Mouse (Mus musculus) ES-E14 (cell line): Measurements from ENCODE around the gene Gm2663. TPM values are rescaled to one million over a fixed set of nuclear protein-coding genes. Genes with fewer than 3 reads are reported as not detected.
"Not testable (repeated sequence)": the region's sequence is repeated elsewhere in the genome, so short reads cannot be mapped to it uniquely, and the experiment has no call there.

Experiments
- DNase-seq: peaks from one replicate; pipeline ENCODE4 v3.0.0-alpha.2; 2013; ENCODE audit warnings: low read depth, low spot score
- H3K27ac ChIP-seq: 2 replicates; pipeline ENCODE4 v1.5.1; 2012; ENCODE audit warnings: low read depth, mild to moderate bottlenecking, low read length, moderate library complexity, mixed read lengths; ENCODE audit not compliant: poor library complexity, insufficient read depth, severe bottlenecking
- H3K36me3 ChIP-seq: 2 replicates; pipeline ENCODE4 v1.6.1; 2012; ENCODE audit warnings: mild to moderate bottlenecking, low read length, moderate library complexity, mixed read lengths; ENCODE audit not compliant: control insufficient read depth, poor library complexity, insufficient read depth, severe bottlenecking
- H3K4me1 ChIP-seq, 2 experiments: fragments of 150-350 bp in 1 of 2; sonication (generic) in 1 of 2; 2 replicates each; pipeline ENCODE4 v1.6.1; 2012; ENCODE audit warnings: low read length in 2 of 2, mild to moderate bottlenecking in 1 of 2, mixed read lengths in 1 of 2; ENCODE audit not compliant: control insufficient read depth in 2 of 2, insufficient read depth in 2 of 2, poor library complexity in 1 of 2
- H3K4me3 ChIP-seq, 2 experiments: fragments of 150-350 bp in 1 of 2; sonication (generic) in 1 of 2; 2 replicates each; pipeline ENCODE4 v1.5.1; 2012; ENCODE audit warnings: low read length in 2 of 2, low read depth in 1 of 2, mild to moderate bottlenecking in 1 of 2, mixed read lengths in 1 of 2; ENCODE audit not compliant: insufficient read depth in 1 of 2, poor library complexity in 1 of 2, severe bottlenecking in 1 of 2
- H3K9ac ChIP-seq: 2 replicates; pipeline ENCODE4 v1.6.1; 2012; ENCODE audit warnings: low read depth, mild to moderate bottlenecking, low read length, mixed read lengths; ENCODE audit not compliant: poor library complexity, insufficient read depth, severe bottlenecking
- H3K9me3 ChIP-seq: fragments of 150-350 bp; sonication (generic); 2 replicates; pipeline ENCODE4 v1.6.1; 2012; ENCODE audit warnings: low read depth, mild to moderate bottlenecking, low read length; ENCODE audit not compliant: control insufficient read depth, insufficient read depth
- CHD2 ChIP-seq: IDR thresholded peaks from 2 replicates; pipeline ENCODE4 v1.6.1; 2014; ENCODE audit warnings: mild to moderate bottlenecking, low read depth, low read length, inconsistent platforms
- HCFC1 ChIP-seq: IDR thresholded peaks from 2 replicates; pipeline ENCODE4 v1.6.1; 2012; ENCODE audit warnings: low read length, inconsistent platforms, borderline replicate concordance; ENCODE audit not compliant: insufficient read depth
- MAFK ChIP-seq: IDR thresholded peaks from 2 replicates; pipeline ENCODE4 v1.6.1; 2014; ENCODE audit warnings: mild to moderate bottlenecking, low read depth, low read length, inconsistent platforms; ENCODE audit not compliant: insufficient read depth
- ZC3H11A ChIP-seq: IDR thresholded peaks from 2 replicates; pipeline ENCODE4 v1.6.1; 2012; ENCODE audit warnings: low read depth, mild to moderate bottlenecking, inconsistent platforms, low read length, borderline replicate concordance
- ZNF384 ChIP-seq: IDR thresholded peaks from 2 replicates; pipeline ENCODE4 v1.6.1; 2012; ENCODE audit warnings: low read depth, low read length, inconsistent platforms
- in situ Hi-C, 2 experiments: fragments of 600-800 bp; cut with MboI; formaldehyde crosslinking; loops; one replicate each; pipeline ENCODE4 v1.15.1; 2025; ENCODE audit warnings: low sequenced_read_pairs in 2 of 2, inconsistent platforms in 1 of 2; ENCODE audit not compliant: unreplicated experiment in 2 of 2
- total RNA-seq: library from RNA; depleted of rRNA; stranded (reverse); fragments of 300-350 nt; gene quantifications from 2 replicates; pipeline ENCODE4 v1.2.3, GENCODE M21; 2012; rRNA removed

The Gm2663 gene
- not detected in 2 replicates for total RNA-seq

DNA sequence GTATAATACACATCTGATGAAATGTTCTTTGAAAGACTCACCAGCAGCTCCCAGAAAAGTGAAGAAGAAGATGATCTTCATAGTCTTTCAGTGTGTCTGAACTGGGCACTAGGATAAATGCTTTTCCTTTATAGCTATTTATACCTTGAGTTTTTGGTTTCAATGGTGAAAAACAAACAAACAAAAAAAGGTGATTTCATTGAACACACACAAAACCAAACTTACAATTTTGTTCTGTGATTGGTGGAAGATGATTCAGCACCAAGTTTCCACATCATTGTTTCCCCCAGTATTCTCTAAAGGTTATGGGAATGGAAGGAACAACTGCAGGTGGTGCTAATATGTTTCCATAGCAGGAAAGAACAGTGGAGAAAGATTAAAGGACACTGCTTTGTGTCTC is at the start of gene Gm2663:
Gm2663 (minus strand) TSS at position 101 of the 400 bp plus-strand sequence.
- H3K9ac ChIP-seq, H3K4me3 ChIP-seq, H3K27ac ChIP-seq, in situ Hi-C loops, H3K9me3 ChIP-seq, DNase-seq, H3K4me1 ChIP-seq, H3K36me3 ChIP-seq: not testable (repeated sequence)

GRCm38 (mm10) chr6:41048602-41049001 is 49.3 kb upstream of the Gm2663 start:
- in situ Hi-C loops, result no loop called here
- H3K9ac ChIP-seq, result no peak overlapping the region
- no peaks in the 10 kb centered on the region for H3K36me3 ChIP-seq
- TF ChIP-seq ZC3H11A, result no peak
- no peak for TF ChIP-seq CHD2
- no peak for TF ChIP-seq MAFK
- TF ChIP-seq HCFC1, result no peak
- TF ChIP-seq ZNF384, result no peak
- H3K4me3 ChIP-seq, result no peak overlapping the region
- H3K27ac ChIP-seq, result no peak overlapping the region
- H3K4me1 ChIP-seq, result no peaks in the 10 kb centered on the region
- H3K9me3 ChIP-seq, result no peaks in the 10 kb centered on the region
- no peak for DNase-seq

- no peaks in the 10 kb centered on the region for H3K36me3 ChIP-seq
- DNase-seq, result no peak
- no peak for TF ChIP-seq MAFK
- TF ChIP-seq ZNF384, result no peak
- TF ChIP-seq CHD2, result no peak
- TF ChIP-seq HCFC1, result no peak
- TF ChIP-seq ZC3H11A, result no peak
- H3K9me3 ChIP-seq, result no peaks in the 10 kb centered on the region
- no peaks in the 10 kb centered on the region for H3K4me1 ChIP-seq
- no peak overlapping the region for H3K4me3 ChIP-seq
- H3K9ac ChIP-seq, result no peak overlapping the region
- H3K27ac ChIP-seq, result no peak overlapping the region
- in situ Hi-C loops, result no loop called here
These were observed 48.7 kb upstream of the Gm2663 start for GRCm38 (mm10) chr6:41047961-41048360.

GRCm38 (mm10) chr6:41047202-41047601 is 47.9 kb upstream of the Gm2663 start:
- in situ Hi-C loops, result no loop called here
- no peak overlapping the region for H3K27ac ChIP-seq
- no peak for DNase-seq
- H3K4me3 ChIP-seq, result no peak overlapping the region
- no peak overlapping the region for H3K9ac ChIP-seq
- H3K36me3 ChIP-seq, result no peaks in the 10 kb centered on the region
- H3K4me1 ChIP-seq, result no peaks in the 10 kb centered on the region
- no peak for TF ChIP-seq ZNF384
- no peak for TF ChIP-seq CHD2
- no peak for TF ChIP-seq ZC3H11A
- no peak for TF ChIP-seq MAFK
- no peak for TF ChIP-seq HCFC1
- no peaks in the 10 kb centered on the region for H3K9me3 ChIP-seq

GRCm38 (mm10) chr6:41046553-41046952 is 47.3 kb upstream of the Gm2663 start:
- Histone ChIP-seq H3K4me3 (no peak overlapping the region), H3K27ac (no peak overlapping the region), H3K4me1 (no peaks in the 10 kb centered on the region), H3K36me3 (no peaks in the 10 kb centered on the region), H3K9me3 (no peaks in the 10 kb centered on the region), H3K9ac (no peak overlapping the region)
- no peak for TF ChIP-seq ZC3H11A
- TF ChIP-seq HCFC1, result no peak
- no peak for TF ChIP-seq ZNF384
- no peak for TF ChIP-seq CHD2
- TF ChIP-seq MAFK, result no peak
- in situ Hi-C loops, result no loop called here
- no peak for DNase-seq
